Mouse (Mus musculus): Measurements from ENCODE around the gene Foxo3. TPM values are rescaled to one million over a fixed set of nuclear protein-coding genes. Genes with fewer than 3 reads are reported as not detected.

Foxo3 gene
- total and polyA plus RNA-seq, 3 experiments: 9.2 to 18.2 (median 12.6) TPM

GRCm38 (mm10) chr10:42259602-42260001, 17.0 kb downstream of the Foxo3 start:
- Histone ChIP-seq H3K9me3 (replicated peaks; ENCODE audit: low read length) (no peaks in the 10 kb centered on the region), H3K27ac (ENCODE audit: insufficient read depth, low read depth) (no peak overlapping the region), H3K36me3 (replicated peaks in 1 of 2; ENCODE audit: control insufficient read depth in 1 of 2, insufficient read depth in 1 of 2, low read length in 1 of 2) (peaks cover 8 to 88% of the 10 kb centered on the region in 2 experiments), H3K4me2 (ENCODE audit: insufficient read depth, low read depth, poor library complexity, severe bottlenecking) (no peak overlapping the region), H3K79me2 (replicated peaks; ENCODE audit: control insufficient read depth, extremely low read depth, insufficient read depth, poor library complexity, severe bottlenecking) (no peaks in the 10 kb centered on the region; the same call in 1 of the 2 replicates), H3K4me3 (replicated peaks in 1 of 3; ENCODE audit: low read depth in 2 of 3, low read length in 2 of 3, poor library complexity in 1 of 3) (no peak overlapping the region), H3K27me3 (replicated peaks) (no peaks in the 10 kb centered on the region), H3K4me1 (ENCODE audit: control insufficient read depth in 1 of 2, insufficient read depth in 2 of 2) (peaks cover 0 to 6% of the 10 kb centered on the region in 2 experiments; a peak in 2 of 4 replicates), H3K9ac (ENCODE audit: insufficient read depth, low read depth) (no peak overlapping the region)
- DNase-seq (ENCODE audit: extremely low read depth): no peak
- in situ Hi-C loops (cut with MboI; ENCODE audit: low pct_ligation_motif_present, low pct_unique_long_range_greater_than_20kb, low sequenced_read_pairs): no loop called here
- dilution Hi-C loops (cut with MboI; ENCODE audit: extremely low pct_ligation_motif_present, extremely low pct_unique_long_range_greater_than_20kb, low sequenced_read_pairs): no loop called here
- TF ChIP-seq ELF1 (IDR thresholded peaks at IDR 0.05; ENCODE audit: low read depth, low read length): no peak
- TF ChIP-seq ZMIZ1 (IDR thresholded peaks at IDR 0.05; ENCODE audit: low read depth, low read length): no peak
- no peak for TF ChIP-seq CHD2 (IDR thresholded peaks at IDR 0.05; ENCODE audit: low read length)
- TF ChIP-seq CHD1 (IDR thresholded peaks at IDR 0.05; ENCODE audit: low read depth, low read length): no peak
- TF ChIP-seq MYC (IDR thresholded peaks at IDR 0.05; ENCODE audit: low read depth, low read length): no peak
- no peak for TF ChIP-seq POLR2AphosphoS2 (IDR thresholded peaks at IDR 0.05; ENCODE audit: low read depth, low read length)

- H3K9me3 ChIP-seq (replicated peaks; ENCODE audit: low read length): no peaks in the 10 kb centered on the region
- no peaks in the 10 kb centered on the region for H3K27me3 ChIP-seq (replicated peaks)
- in situ Hi-C loops (cut with MboI; ENCODE audit: low pct_ligation_motif_present, low pct_unique_long_range_greater_than_20kb, low sequenced_read_pairs) (no loop called here), dilution Hi-C loops (cut with MboI; ENCODE audit: extremely low pct_ligation_motif_present, extremely low pct_unique_long_range_greater_than_20kb, low sequenced_read_pairs) (no loop called here)
- H3K36me3 ChIP-seq (replicated peaks in 1 of 2; ENCODE audit: control insufficient read depth in 1 of 2, insufficient read depth in 1 of 2, low read length in 1 of 2): peaks cover 12 to 90% of the 10 kb centered on the region in 2 experiments
- H3K79me2 ChIP-seq (replicated peaks; ENCODE audit: control insufficient read depth, extremely low read depth, insufficient read depth, poor library complexity, severe bottlenecking): no peaks in the 10 kb centered on the region; the same call in none of the 2 replicates
- no peak overlapping the region for H3K4me3 ChIP-seq (replicated peaks in 1 of 3; ENCODE audit: low read depth in 2 of 3, low read length in 2 of 3, poor library complexity in 1 of 3)
- no peak overlapping the region for H3K27ac ChIP-seq (ENCODE audit: insufficient read depth, low read depth)
- no peak overlapping the region for H3K9ac ChIP-seq (ENCODE audit: insufficient read depth, low read depth)
- H3K4me2 ChIP-seq (ENCODE audit: insufficient read depth, low read depth, poor library complexity, severe bottlenecking): no peak overlapping the region
- DNase-seq (ENCODE audit: extremely low read depth): no peak
- peaks cover 0 to 6% of the 10 kb centered on the region in 2 experiments; a peak in 2 of 4 replicates for H3K4me1 ChIP-seq (ENCODE audit: control insufficient read depth in 1 of 2, insufficient read depth in 2 of 2)
- TF ChIP-seq JUND (conservative IDR thresholded peaks at IDR 0.05; ENCODE audit: low read depth, low read length): no peak
- no peak for TF ChIP-seq UBTF (IDR thresholded peaks at IDR 0.05; ENCODE audit: low read depth, low read length)
- no peak for TF ChIP-seq POLR2AphosphoS2 (IDR thresholded peaks at IDR 0.05; ENCODE audit: low read depth, low read length)
Observed at GRCm38 (mm10) chr10:42257985-42258384, 18.6 kb downstream of the Foxo3 start.

- H3K36me3 ChIP-seq (replicated peaks in 1 of 2; ENCODE audit: control insufficient read depth in 1 of 2, insufficient read depth in 1 of 2, low read length in 1 of 2): peaks cover 12 to 84% of the 10 kb centered on the region in 2 experiments
- no peak overlapping the region for H3K4me3 ChIP-seq (replicated peaks in 1 of 3; ENCODE audit: low read depth in 2 of 3, low read length in 2 of 3, poor library complexity in 1 of 3)
- dilution Hi-C loops (cut with MboI; ENCODE audit: extremely low pct_ligation_motif_present, extremely low pct_unique_long_range_greater_than_20kb, low sequenced_read_pairs): no loop called here
- H3K79me2 ChIP-seq (replicated peaks; ENCODE audit: control insufficient read depth, extremely low read depth, insufficient read depth, poor library complexity, severe bottlenecking): no peaks in the 10 kb centered on the region; the same call in 1 of the 2 replicates
- no peak for DNase-seq (ENCODE audit: extremely low read depth)
- H3K4me1 ChIP-seq (ENCODE audit: control insufficient read depth in 1 of 2, insufficient read depth in 2 of 2): no peaks in the 10 kb centered on the region
- no peak overlapping the region for H3K4me2 ChIP-seq (ENCODE audit: insufficient read depth, low read depth, poor library complexity, severe bottlenecking)
- H3K9me3 ChIP-seq (replicated peaks; ENCODE audit: low read length): no peaks in the 10 kb centered on the region
- no peak overlapping the region for H3K9ac ChIP-seq (ENCODE audit: insufficient read depth, low read depth)
- in situ Hi-C loops (cut with MboI; ENCODE audit: low pct_ligation_motif_present, low pct_unique_long_range_greater_than_20kb, low sequenced_read_pairs): no loop called here
- TF ChIP-seq CTCF (conservative IDR thresholded peaks at IDR 0.05 in 1 of 2, IDR thresholded peaks at IDR 0.05 in 1 of 2; ENCODE audit: low read depth in 2 of 2, low read length in 2 of 2): no peak
- no peak for TF ChIP-seq NRF1 (IDR thresholded peaks at IDR 0.05; ENCODE audit: low read depth, low read length)
- no peak for TF ChIP-seq MAFK (IDR thresholded peaks at IDR 0.05; ENCODE audit: insufficient replicate concordance, low read length)
- no peak for TF ChIP-seq TBP (conservative IDR thresholded peaks at IDR 0.05; ENCODE audit: low read depth, low read length)
- TF ChIP-seq ZKSCAN1 (IDR thresholded peaks at IDR 0.05; ENCODE audit: borderline replicate concordance, low read depth, low read length): no peak
- TF ChIP-seq POLR2AphosphoS2 (IDR thresholded peaks at IDR 0.05; ENCODE audit: low read depth, low read length): no peak
- no peak for TF ChIP-seq HCFC1 (IDR thresholded peaks at IDR 0.05; ENCODE audit: low read depth, low read length)
- TF ChIP-seq UBTF (IDR thresholded peaks at IDR 0.05; ENCODE audit: low read depth, low read length): no peak
- TF ChIP-seq MAX (IDR thresholded peaks at IDR 0.05; ENCODE audit: low read length): no peak
- no peak for TF ChIP-seq RAD21 (IDR thresholded peaks at IDR 0.05; ENCODE audit: low read depth, low read length)
- H3K27me3 ChIP-seq (replicated peaks): no peaks in the 10 kb centered on the region
- no peak overlapping the region for H3K27ac ChIP-seq (ENCODE audit: insufficient read depth, low read depth)
Observed at GRCm38 (mm10) chr10:42254788-42255187, 21.8 kb downstream of the Foxo3 start.
